Mouse (Mus musculus) liver, embryonic 12.5 days (tissue): ENCODE data around the gene Adat3. TPM values are rescaled to one million over a fixed set of nuclear protein-coding genes. Genes with fewer than 3 reads are reported as not detected.

Source experiments
- ATAC-seq: fragments of 200-750 bp; cut with Nextera tagmentation; 2 replicates; pipeline ENCODE4 v1.8.0; 2017; ENCODE audit warnings: moderate number of reproducible peaks, mild to moderate bottlenecking, moderate library complexity
- H3K27ac ChIP-seq: fragments of 300-500 bp; sonication (generic); 2 replicates; pipeline ENCODE4 v1.5.1; 2016; ENCODE audit warnings: mild to moderate bottlenecking
- H3K27me3 ChIP-seq: fragments of 300-500 bp; sonication (generic); replicated peaks from 2 replicates; pipeline ENCODE4 v1.6.1; 2016; ENCODE audit warnings: mild to moderate bottlenecking, moderate library complexity
- H3K36me3 ChIP-seq: fragments of 300-500 bp; sonication (generic); 2 replicates; pipeline ENCODE4 v1.6.1; 2016; ENCODE audit warnings: mild to moderate bottlenecking, moderate library complexity
- H3K4me1 ChIP-seq: fragments of 300-500 bp; sonication (generic); 2 replicates; pipeline ENCODE4 v1.6.1; 2016
- H3K4me2 ChIP-seq: fragments of 300-500 bp; sonication (generic); 2 replicates; pipeline ENCODE4 v1.6.1; 2016; ENCODE audit warnings: mild to moderate bottlenecking, moderate library complexity
- H3K4me3 ChIP-seq: fragments of 300-500 bp; sonication (generic); 2 replicates; pipeline ENCODE4 v1.5.1; 2016; ENCODE audit warnings: mild to moderate bottlenecking, moderate library complexity
- H3K9ac ChIP-seq: fragments of 300-500 bp; sonication (generic); 2 replicates; pipeline ENCODE4 v1.6.1; 2016; ENCODE audit warnings: mild to moderate bottlenecking, moderate library complexity
- H3K9me3 ChIP-seq: fragments of 300-500 bp; sonication (generic); replicated peaks from 2 replicates; pipeline ENCODE4 v1.6.1; 2016; ENCODE audit warnings: mild to moderate bottlenecking, moderate library complexity
- WGBS: fragments of 180-500 bp; shearing (Covaris S2); methylation state at CpG from one replicate; pipeline ENCODE4 v1.1.7; 2016; ENCODE audit not compliant: insufficient replicate concordance; 5-methylcytosine and 5-hydroxymethylcytosine counted together
- polyA plus RNA-seq: library from polyadenylated mRNA; unstranded; fragments of >200 nt; fragmentation: Nextera tagmentation; extraction: Ambion mirVana; gene quantifications from 2 replicates; pipeline ENCODE4 v1.2.1, GENCODE M21; 2016

Adat3 gene
- polyA plus RNA-seq, 1 experiment from 2014 or later, result 7.4 TPM

- no peaks in the 10 kb centered on the region for H3K9me3 ChIP-seq
- peaks cover 93% of the 10 kb centered on the region for H3K4me1 ChIP-seq
- H3K9ac ChIP-seq, result peak overlapping the region; percentile 96
- H3K4me2 ChIP-seq, result peak overlapping the region; percentile 100
- 13% methylated on average over 30 of the region's 30 CpGs for WGBS
- H3K4me3 ChIP-seq, result peak overlapping the region; percentile 91
- H3K27ac ChIP-seq, result peak overlapping the region; percentile 99
- H3K36me3 ChIP-seq, result peaks cover 40% of the 10 kb centered on the region
- peak; percentile 55 for ATAC-seq
- H3K27me3 ChIP-seq, result no peaks in the 10 kb centered on the region
These were observed 31.5 kb upstream of the Adat3 start for GRCm38 (mm10) chr10:80570871-80571836.

- H3K27me3 ChIP-seq, result no peaks in the 10 kb centered on the region
- peak overlapping the region; percentile 100 for H3K4me2 ChIP-seq
- WGBS, result 24% methylated on average over 2 of the region's 2 CpGs
- H3K4me1 ChIP-seq, result peaks cover 85% of the 10 kb centered on the region
- peak overlapping the region; percentile 99 for H3K27ac ChIP-seq
- H3K9me3 ChIP-seq, result no peaks in the 10 kb centered on the region
- peak overlapping the region; percentile 96 for H3K9ac ChIP-seq
- H3K4me3 ChIP-seq, result peak overlapping the region; percentile 91
- ATAC-seq, result peak; percentile 71
- peaks cover 31% of the 10 kb centered on the region for H3K36me3 ChIP-seq
These were observed 30.2 kb upstream of the Adat3 start for GRCm38 (mm10) chr10:80572477-80572876.

GRCm38 (mm10) chr10:80573944-80574343 lies 28.7 kb upstream of the Adat3 start:
- Histone ChIP-seq H3K4me2 (peak overlapping the region; percentile 100), H3K27ac (peak overlapping the region; percentile 99), H3K9ac (peak overlapping the region; percentile 96), H3K36me3 (peaks cover 16% of the 10 kb centered on the region), H3K4me3 (peak overlapping the region; percentile 91), H3K27me3 (no peaks in the 10 kb centered on the region), H3K4me1 (peaks cover 87% of the 10 kb centered on the region), H3K9me3 (no peaks in the 10 kb centered on the region)
- WGBS, result 57% methylated on average over 9 of the region's 9 CpGs
- ATAC-seq, result no peak

- H3K27ac ChIP-seq, result peak overlapping the region; percentile 99
- H3K9ac ChIP-seq, result peak overlapping the region; percentile 96
These were observed 27.8 kb upstream of the Adat3 start for GRCm38 (mm10) chr10:80574896-80575295.

GRCm38 (mm10) chr10:80575925-80576324 lies 26.8 kb upstream of the Adat3 start:
- H3K9me3 ChIP-seq, result no peaks in the 10 kb centered on the region
- H3K9ac ChIP-seq, result peak overlapping the region; percentile 96
- peaks cover 81% of the 10 kb centered on the region for H3K4me1 ChIP-seq
- no peaks in the 10 kb centered on the region for H3K27me3 ChIP-seq
- peak overlapping the region; percentile 91 for H3K4me3 ChIP-seq
- ATAC-seq, result no peak
- H3K27ac ChIP-seq, result peak overlapping the region; percentile 99
- peak overlapping the region; percentile 100 for H3K4me2 ChIP-seq
- peaks cover 14% of the 10 kb centered on the region for H3K36me3 ChIP-seq
- 5% methylated on average over 17 of the region's 17 CpGs for WGBS

More at GRCm38 (mm10) chr10:80574896-80575295, 27.8 kb upstream of the Adat3 start:
- H3K4me2 ChIP-seq, result peak overlapping the region; percentile 100
- peaks cover 88% of the 10 kb centered on the region for H3K4me1 ChIP-seq
- no peaks in the 10 kb centered on the region for H3K9me3 ChIP-seq
- 62% methylated on average over 3 of the region's 3 CpGs for WGBS
- H3K4me3 ChIP-seq, result peak overlapping the region; percentile 91
- H3K36me3 ChIP-seq, result peaks cover 12% of the 10 kb centered on the region
- ATAC-seq, result no peak
- no peaks in the 10 kb centered on the region for H3K27me3 ChIP-seq

- peaks cover 74% of the 10 kb centered on the region for H3K4me1 ChIP-seq
- H3K36me3 ChIP-seq, result peaks cover 20% of the 10 kb centered on the region
- under 1% methylated on average over 93 of the region's 96 CpGs for WGBS
- peak overlapping the region; percentile 91 for H3K4me3 ChIP-seq
- H3K27me3 ChIP-seq, result no peaks in the 10 kb centered on the region
- no peak for ATAC-seq
- H3K4me2 ChIP-seq, result peak overlapping the region; percentile 100
- peak overlapping the region; percentile 96 for H3K9ac ChIP-seq
- H3K27ac ChIP-seq, result peak overlapping the region; percentile 99
- H3K9me3 ChIP-seq, result no peaks in the 10 kb centered on the region
These were observed 26.1 kb upstream of the Adat3 start for GRCm38 (mm10) chr10:80576351-80577194.

- peak; percentile 76 for ATAC-seq
- peak within 1 kb of the TSS; percentile 99 for H3K27ac ChIP-seq
- H3K4me2 ChIP-seq, result peak within 1 kb of the TSS; percentile 100
- peak within 1 kb of the TSS; percentile 96 for H3K9ac ChIP-seq
- peaks cover 66% of the 10 kb centered on the region for H3K4me1 ChIP-seq
- under 1% methylated on average over 62 of the region's 97 CpGs for WGBS
- H3K36me3 ChIP-seq, result peaks cover 28% of the 10 kb centered on the region
- H3K4me3 ChIP-seq, result peak within 1 kb of the TSS; percentile 91
- no peaks in the 10 kb centered on the region for H3K27me3 ChIP-seq
- H3K9me3 ChIP-seq, result no peaks in the 10 kb centered on the region
These were observed 25.2 kb upstream of the Adat3 start, which contains the start of gene Klf16 for GRCm38 (mm10) chr10:80577195-80578130. Gene Klf16, minus strand, starts transcription at chr10:80577321.

GRCm38 (mm10) chr10:80578131-80578750 lies 24.4 kb upstream of the Adat3 start:
- peak overlapping the region; percentile 99 for H3K27ac ChIP-seq
- WGBS, result under 1% methylated on average over 29 of the region's 29 CpGs
- H3K9ac ChIP-seq, result peak overlapping the region; percentile 96
- no peaks in the 10 kb centered on the region for H3K27me3 ChIP-seq
- H3K36me3 ChIP-seq, result peaks cover 34% of the 10 kb centered on the region
- peak overlapping the region; percentile 100 for H3K4me2 ChIP-seq
- peaks cover 59% of the 10 kb centered on the region for H3K4me1 ChIP-seq
- peak overlapping the region; percentile 91 for H3K4me3 ChIP-seq
- ATAC-seq, result peak; percentile 61
- no peaks in the 10 kb centered on the region for H3K9me3 ChIP-seq

GRCm38 (mm10) chr10:80578911-80579310 lies 23.8 kb upstream of the Adat3 start:
- Histone ChIP-seq H3K4me2 (peak overlapping the region; percentile 100), H3K4me3 (peak overlapping the region; percentile 91), H3K27me3 (no peaks in the 10 kb centered on the region), H3K9ac (peak overlapping the region; percentile 96), H3K4me1 (peaks cover 59% of the 10 kb centered on the region), H3K27ac (peak overlapping the region; percentile 99), H3K36me3 (peaks cover 40% of the 10 kb centered on the region), H3K9me3 (no peaks in the 10 kb centered on the region)
- ATAC-seq, result peak; percentile 50
- WGBS, result 11% methylated on average over 8 of the region's 8 CpGs

- Histone ChIP-seq H3K4me3 (no peak overlapping the region), H3K9ac (no peak overlapping the region), H3K36me3 (peaks cover 60% of the 10 kb centered on the region), H3K27me3 (no peaks in the 10 kb centered on the region), H3K9me3 (no peaks in the 10 kb centered on the region), H3K4me2 (no peak overlapping the region), H3K4me1 (peaks cover 62% of the 10 kb centered on the region), H3K27ac (peak overlapping the region; percentile 45; the same call in 1 of the 2 replicates)
- no peak for ATAC-seq
- 65% methylated on average over 5 of the region's 5 CpGs for WGBS
These were observed 19.6 kb upstream of the Adat3 start for GRCm38 (mm10) chr10:80583047-80583446.
